In genomic region chr8:3237319-3237718, GRCm38 (mm10) we compare ENCODE assay signal across 11 mouse cellular contexts. TPM values are rescaled to one million over a fixed set of nuclear protein-coding genes. Genes with fewer than 3 reads are reported as not detected.
DNase-seq lines count a peak whose midpoint lies in the region; ATAC-seq and TF ChIP-seq lines count a peak whose summit lies in the region.
"Had no signal": no experiment of that assay in that cellular context is flagged by ENCODE, and none has a peak within 500 bp of the region (broad histone marks: within the 10 kb centered on the region; RNA-seq: fewer than 3 reads in every experiment).

No protein-coding gene starts in this region.

- 30% methylated on average over 5 of the region's 5 CpGs for WGBS in lung, embryonic 16.5 days
- WGBS in lung, adult 2 months, result 42% methylated on average over 5 of the region's 5 CpGs

- no peak overlapping the region for H3K4me3 ChIP-seq in lung, embryonic 16.5 days (ENCODE audit: low read length)
- H3K4me3 ChIP-seq in lung, adult 2 months (replicated peaks; ENCODE audit: extremely low read depth, low read depth, low read length), result no peak overlapping the region
- H3K4me3 ChIP-seq: erythroblast, embryonic 14.5 days; layer of hippocampus, adult 2 months; limb, embryonic 12.5 days had no signal

- no peaks in the 10 kb centered on the region for H3K9me3 ChIP-seq in lung, embryonic 16.5 days (ENCODE audit: control insufficient read depth, low read length)
- H3K9me3 ChIP-seq: limb, embryonic 12.5 days had no signal

- ATAC-seq in lung, embryonic 16.5 days (ENCODE audit: low read depth), result peak; percentile 46; the same call in 1 of the 2 replicates

- no peaks in the 10 kb centered on the region for H3K36me3 ChIP-seq in lung, embryonic 16.5 days (ENCODE audit: control insufficient read depth, insufficient read depth, low read length)

- H3K4me2 ChIP-seq in lung, embryonic 16.5 days (ENCODE audit: low read depth, low read length), result no peak overlapping the region
- H3K4me2 ChIP-seq: limb, embryonic 12.5 days had no signal

- H3K4me1 ChIP-seq in lung, embryonic 16.5 days (replicated peaks; ENCODE audit: control insufficient read depth, insufficient read depth, low read length), result peaks cover 17% of the 10 kb centered on the region
- H3K4me1 ChIP-seq in lung, adult 2 months (ENCODE audit: control insufficient read depth, insufficient read depth, low read length), result peaks cover 20% of the 10 kb centered on the region; the same call in 1 of the 2 replicates
- H3K4me1 ChIP-seq: limb, embryonic 12.5 days had no signal

- no peak overlapping the region for H3K9ac ChIP-seq in lung, embryonic 16.5 days (ENCODE audit: low read length)
- H3K9ac ChIP-seq: limb, embryonic 12.5 days had no signal

- TF ChIP-seq POLR2A in lung, adult 2 months (IDR thresholded peaks at IDR 0.05; ENCODE audit: borderline replicate concordance, extremely low read depth, low read depth, low read length), result no peak

- intact Hi-C loops in heart, postnatal 14 days (cut with DNase I), result loop anchor here (5.0 kb wide), 1 partner anchor 40 kb away; the partner anchor contains the start of gene Insr

- no peak overlapping the region for H3K27ac ChIP-seq in lung, embryonic 16.5 days (ENCODE audit: low read length)
- H3K27ac ChIP-seq: layer of hippocampus, adult 2 months; limb, embryonic 12.5 days had no signal

- TF ChIP-seq CTCF in lung, adult 2 months (IDR thresholded peaks at IDR 0.05; ENCODE audit: insufficient read depth, low read length), result no peak

- H3K27me3 ChIP-seq in lung, embryonic 16.5 days (ENCODE audit: control insufficient read depth, insufficient read depth, low read depth, low read length), result no peaks in the 10 kb centered on the region
- H3K27me3 ChIP-seq: limb, embryonic 12.5 days had no signal

- no peak for DNase-seq in lung, adult 2 months
- DNase-seq in adrenal gland, postnatal 25 days, result peak; percentile 30
- peak; percentile 76 to 84 for DNase-seq in heart, adult 18-20 months
- peak; percentile 58 to 71 for DNase-seq in heart, postnatal 14 days
- DNase-seq in right cerebral cortex, postnatal 10 days (ENCODE audit: low spot score in 2 of 2), result no peak
- no peak for DNase-seq in right cerebral cortex, postnatal 25 days
- DNase-seq in layer of hippocampus, adult 11-12 months (ENCODE audit: low spot score), result no peak

RNA-seq across cellular contexts. Expression of gene Insr, which starts 42.1 kb away (rescaled TPM):
- polyA plus RNA-seq in lung, embryonic 16.5 days (2015; fragmentation: Nextera tagmentation; extraction: Ambion mirVana), result 34.1 and 38.7 TPM in 2 replicates
- polyA plus RNA-seq in lung, adult 2 months (2012; rRNA removed), result 17.5 and 24.6 TPM in 2 replicates
- 127 and 144 TPM in 2 replicates for total RNA-seq in adrenal gland, postnatal 25 days (2021)
- 100 to 1,000 TPM; 127 to 137 TPM for total RNA-seq in heart, adult 18-20 months (2021)
- 100 to 1,000 TPM; 114 to 115 TPM for total RNA-seq in heart, postnatal 14 days (2021)

Comparison
In these comparisons a context has a peak if more than half of its experiments do, and no peak if none do; other contexts are left out.
1. DNase-seq: peak in adrenal gland, postnatal 25 days (single experiment), heart, adult 18-20 months (2 of 2) and heart, postnatal 14 days (2 of 2); none in lung, adult 2 months (single experiment), right cerebral cortex, postnatal 10 days (0 of 2), right cerebral cortex, postnatal 25 days (single experiment) and layer of hippocampus, adult 11-12 months (single experiment).